Mouse (Mus musculus): ENCODE data around the gene Olfr654.

The Olfr654 gene

DNA sequence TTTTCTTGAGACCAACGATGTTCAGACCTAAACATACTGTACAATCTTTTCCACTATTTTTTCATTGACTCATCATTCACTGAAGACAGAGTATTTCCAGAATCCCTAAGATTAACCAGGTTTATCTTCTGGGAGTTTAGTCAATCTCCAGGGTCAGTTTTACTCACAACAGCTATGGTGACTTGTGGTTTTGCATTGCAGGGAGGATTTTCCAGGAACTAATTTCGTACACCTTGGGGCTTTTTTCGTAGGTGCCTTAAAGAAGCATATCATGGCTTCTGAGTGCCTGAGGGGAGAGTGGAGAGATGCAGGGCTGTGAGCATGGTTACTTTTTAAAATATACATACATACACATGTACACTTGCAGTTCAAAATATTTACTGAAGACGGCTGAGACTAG lies at the start of gene Olfr654:
Gene Olfr654, plus strand, starts transcription at position 301 of the 400 bp plus-strand sequence.
- in situ Hi-C loops (cut with MboI, MseI) = no loop called here

DNA sequence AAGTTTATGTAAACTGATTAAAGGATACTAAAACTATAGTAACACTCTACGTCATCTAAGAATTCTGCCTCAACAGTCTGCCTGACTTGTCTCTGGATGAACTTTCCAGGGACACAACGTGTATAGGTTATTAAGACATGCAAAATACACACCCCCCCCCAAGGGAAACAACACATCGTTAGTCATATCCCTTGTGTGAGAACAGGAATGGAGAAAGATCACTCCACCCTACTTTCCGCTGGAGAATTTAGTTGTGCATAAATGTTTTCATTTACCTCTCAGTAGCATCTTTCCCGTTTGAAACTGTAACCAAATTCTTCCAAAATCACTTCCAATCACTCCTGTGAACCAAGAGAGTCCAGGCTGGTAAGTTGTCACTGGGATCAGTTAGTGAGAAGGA lies 37.0 kb upstream of the Olfr654 start, which contains the start of gene Olfr651:
Gene Olfr651, plus strand, starts transcription at position 301 of the 400 bp plus-strand sequence.
- in situ Hi-C loops (cut with MboI, MseI) = no loop called here

DNA sequence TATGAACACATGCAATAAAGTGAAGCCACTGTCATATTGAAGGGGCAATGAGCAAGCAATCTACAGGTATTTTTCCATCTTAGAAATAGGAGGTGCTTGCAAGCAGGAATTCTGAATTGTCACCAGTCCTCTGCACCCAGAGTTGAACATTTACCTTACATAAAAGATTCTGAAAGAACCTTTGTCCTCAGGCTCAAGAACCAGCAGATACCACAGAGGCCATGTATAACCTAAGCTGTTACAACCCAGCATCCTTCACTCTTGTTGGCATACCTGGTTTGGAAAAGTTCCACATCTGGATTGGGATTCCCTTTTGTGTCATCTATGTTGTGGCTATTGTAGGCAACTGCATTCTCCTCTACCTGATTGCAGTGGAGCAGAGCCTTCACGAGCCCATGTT lies 34.1 kb upstream of the Olfr654 start:
- in situ Hi-C loops (cut with MboI, MseI) = no loop called here

DNA sequence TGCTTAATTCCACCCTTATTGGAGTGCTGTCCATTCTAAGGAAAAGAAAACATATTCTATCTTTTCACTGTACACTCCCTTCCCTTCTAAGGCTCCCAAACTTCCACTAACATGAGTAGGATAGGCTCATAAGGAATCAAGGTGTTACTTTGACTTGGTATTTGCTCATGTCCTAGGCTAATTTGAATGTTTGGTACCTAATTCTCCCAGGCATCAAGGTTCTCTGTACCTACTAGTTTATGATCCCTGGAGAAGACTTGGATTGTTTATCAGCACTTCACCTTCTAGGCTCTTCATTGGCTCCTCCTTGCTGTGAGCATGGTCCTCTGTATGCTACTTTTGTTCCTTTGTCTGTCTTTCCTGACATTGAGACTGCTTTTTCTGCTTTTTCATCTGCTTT lies 26.2 kb upstream of the Olfr654 start, which contains the start of gene Olfr652:
Gene Olfr652, plus strand, starts transcription at position 301 of the 400 bp plus-strand sequence.
- in situ Hi-C loops (cut with MboI, MseI) = no loop called here

DNA sequence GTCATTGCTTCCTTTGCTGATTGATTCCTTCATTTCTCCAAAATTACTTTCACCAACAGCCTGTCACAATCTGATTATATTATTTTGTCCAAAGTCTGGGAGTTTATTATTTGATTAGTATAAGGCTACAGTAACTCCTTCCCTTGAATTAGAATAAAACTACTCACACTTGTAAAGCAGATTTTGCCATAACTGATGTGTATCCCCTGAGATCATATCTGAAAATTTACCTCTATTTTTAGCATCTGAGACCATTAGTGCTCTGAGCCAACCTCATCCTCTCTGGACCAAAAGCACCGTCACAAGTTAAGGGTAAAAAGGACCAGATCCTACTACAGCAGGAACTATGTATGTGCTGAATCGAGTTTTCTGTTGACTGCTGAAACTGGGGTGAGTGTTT lies 9.8 kb upstream of the Olfr654 start, which contains the start of gene Olfr653:
Gene Olfr653, plus strand, starts transcription at position 301 of the 400 bp plus-strand sequence.
- in situ Hi-C loops (cut with MboI, MseI) = loop anchor here in 1 of 2 experiments (10.0 kb wide), 1 partner anchor 362 kb away; the partner anchor contains the start of gene Trim6

DNA sequence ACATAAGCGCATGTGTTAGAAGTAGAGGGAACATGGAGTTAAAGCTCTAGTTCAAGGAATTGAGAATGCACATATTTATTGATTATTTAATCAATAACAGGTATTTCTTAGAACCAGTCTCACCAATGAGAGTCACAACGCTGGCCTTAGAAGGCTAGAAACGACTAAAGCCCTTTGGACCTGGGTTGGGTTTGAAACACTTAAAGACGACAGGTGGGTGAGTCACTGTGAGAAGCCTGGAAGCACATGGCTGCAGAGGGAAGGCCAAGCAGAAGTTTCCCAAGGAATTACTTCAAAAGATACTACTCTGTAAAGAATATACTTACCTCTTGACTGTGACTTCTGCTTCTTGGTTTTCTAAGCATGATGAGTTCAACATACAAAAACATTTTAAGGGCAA lies 6.0 kb upstream of the Olfr654 start:
- in situ Hi-C loops (cut with MboI, MseI) = no loop called here

DNA sequence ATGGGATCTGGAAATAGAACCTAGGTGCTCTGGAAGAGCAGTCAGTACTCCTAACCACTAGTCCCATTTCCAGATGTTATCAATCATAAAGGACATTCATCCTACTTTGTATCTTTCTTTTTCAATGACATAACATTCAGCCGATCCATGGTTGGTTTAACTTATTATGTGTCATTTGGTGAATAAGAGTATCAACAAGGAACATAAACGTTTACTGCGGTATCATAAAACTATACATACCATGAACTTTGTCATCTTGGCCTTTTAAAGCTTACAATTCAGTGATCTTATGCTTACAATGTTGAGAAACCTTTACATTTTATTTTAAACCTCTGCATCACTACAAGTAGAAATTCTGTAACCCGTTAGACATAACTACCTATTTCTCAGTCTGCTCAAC lies 5.4 kb upstream of the Olfr654 start:
- in situ Hi-C loops (cut with MboI, MseI) = no loop called here

DNA sequence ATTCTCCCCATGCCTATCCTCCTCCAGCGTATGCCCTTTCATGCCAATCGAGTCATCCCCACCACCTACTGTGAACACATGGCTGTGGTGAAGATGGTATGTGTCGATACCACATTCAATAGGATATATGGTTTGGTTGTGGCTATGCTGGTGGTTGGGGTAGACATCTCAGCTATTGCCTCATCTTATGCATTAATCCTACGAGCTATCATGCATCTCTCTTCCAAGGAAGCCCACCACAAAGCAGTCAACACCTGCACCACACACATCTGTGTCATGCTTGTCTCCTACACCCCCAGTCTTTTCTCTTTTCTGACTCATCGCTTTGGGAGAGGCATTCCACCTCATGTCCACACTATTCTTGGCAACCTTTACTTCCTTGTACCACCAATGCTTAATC lies 1.4 kb downstream of the Olfr654 start:
- in situ Hi-C loops (cut with MboI, MseI) = no loop called here

DNA sequence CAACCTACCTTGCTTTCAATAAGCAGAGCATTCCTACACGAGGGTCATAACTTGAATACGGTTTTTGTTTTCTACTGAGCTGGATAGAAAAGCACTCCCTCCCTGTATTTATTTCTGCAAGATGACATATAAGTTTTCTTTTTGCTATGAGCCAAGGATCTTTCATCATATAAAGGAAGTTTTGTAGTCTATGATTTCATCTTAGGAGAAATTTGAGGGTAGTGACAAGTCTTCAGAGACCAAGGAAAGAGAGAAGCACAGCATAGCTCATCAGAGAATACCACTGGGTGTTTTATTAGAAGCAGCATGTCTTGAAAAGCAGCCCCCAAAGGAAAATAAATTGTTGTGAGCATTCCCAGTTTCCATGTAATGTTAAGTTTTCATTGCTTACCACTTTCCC lies 14.9 kb downstream of the Olfr654 start, which contains the start of gene Olfr655:
Gene Olfr655, minus strand, starts transcription at position 101 of the 400 bp plus-strand sequence.
- in situ Hi-C loops (cut with MboI, MseI) = loop anchor here (5.0 to 25.0 kb wide), 6 partner anchors 154 to 911 kb away; partner anchors contain the start of genes Olfr649 (in 1 of the 2) and Trim30b (in 1 of the 2)

DNA sequence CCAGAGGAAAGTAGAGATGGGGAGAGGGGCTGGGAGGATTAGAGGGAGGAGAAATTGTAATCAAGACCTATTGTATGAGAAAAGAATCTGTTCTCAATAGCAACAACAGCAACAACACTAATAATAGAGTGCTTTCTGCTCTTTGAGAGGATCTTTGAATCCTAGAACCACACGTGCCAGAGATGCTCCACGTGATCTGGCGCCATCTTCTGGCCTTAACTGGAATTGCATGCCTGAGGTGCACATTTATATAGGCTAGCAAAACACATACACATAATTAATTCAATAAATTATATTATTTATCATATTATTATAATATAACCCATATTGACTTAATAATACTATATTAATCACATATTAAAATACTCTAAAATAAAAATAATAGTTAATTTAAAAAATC lies 16.3 kb downstream of the Olfr654 start:
- in situ Hi-C loops (cut with MboI, MseI) = loop anchor here (5.0 to 25.0 kb wide), 6 partner anchors 156 to 909 kb away; partner anchors contain the start of genes Olfr649 (in 1 of the 2) and Trim30b (in 1 of the 2)

DNA sequence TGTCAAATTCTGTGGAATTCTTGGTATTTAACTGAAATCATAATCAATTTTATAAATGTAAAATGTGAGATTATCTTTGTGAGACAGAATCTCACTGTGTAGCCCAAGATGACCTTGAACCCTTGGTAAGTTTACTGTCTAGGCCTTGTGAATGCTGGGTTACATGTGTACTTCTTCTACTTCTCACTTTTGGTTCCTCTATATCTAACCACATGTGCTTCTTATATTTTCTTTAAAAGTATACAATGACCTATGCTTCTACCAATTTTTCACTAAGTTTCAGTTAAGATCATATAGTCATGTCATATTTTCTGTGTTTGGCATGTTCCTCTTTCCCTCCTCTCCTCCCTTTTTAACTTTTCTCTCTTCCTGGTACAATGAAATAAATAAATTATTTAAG lies 17.9 kb downstream of the Olfr654 start:
- in situ Hi-C loops (cut with MboI, MseI) = loop anchor here (5.0 to 25.0 kb wide), 7 partner anchors 157 to 908 kb away; partner anchors contain the start of genes Olfr649 (in 1 of the 2) and Trim30b (in 1 of the 2)

DNA sequence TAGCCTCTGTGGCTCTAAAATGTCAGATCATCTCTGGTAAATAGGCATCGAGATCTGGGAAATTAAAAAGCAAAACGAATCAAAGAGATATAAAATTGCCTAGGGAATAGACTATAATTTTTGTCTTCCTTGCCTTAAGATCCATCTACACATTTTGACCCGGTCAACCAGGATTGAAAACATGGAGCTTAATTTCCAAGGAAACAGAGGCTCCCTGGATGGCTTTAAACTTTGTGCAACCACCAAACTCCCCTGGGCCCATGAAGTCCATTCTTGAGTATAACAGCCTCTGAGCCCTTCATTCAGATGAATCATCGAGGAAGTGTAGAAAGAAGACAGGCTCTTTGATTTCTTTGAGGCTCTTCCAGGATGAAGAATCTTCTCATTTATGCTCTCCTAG lies 26.8 kb downstream of the Olfr654 start, which contains the start of gene Olfr656:
Gene Olfr656, plus strand, starts transcription at position 301 of the 400 bp plus-strand sequence.
- in situ Hi-C loops (cut with MboI, MseI) = loop anchor here in 1 of 2 experiments (25.0 kb wide), 1 partner anchor 899 kb away; no protein-coding TSS in a partner anchor

DNA sequence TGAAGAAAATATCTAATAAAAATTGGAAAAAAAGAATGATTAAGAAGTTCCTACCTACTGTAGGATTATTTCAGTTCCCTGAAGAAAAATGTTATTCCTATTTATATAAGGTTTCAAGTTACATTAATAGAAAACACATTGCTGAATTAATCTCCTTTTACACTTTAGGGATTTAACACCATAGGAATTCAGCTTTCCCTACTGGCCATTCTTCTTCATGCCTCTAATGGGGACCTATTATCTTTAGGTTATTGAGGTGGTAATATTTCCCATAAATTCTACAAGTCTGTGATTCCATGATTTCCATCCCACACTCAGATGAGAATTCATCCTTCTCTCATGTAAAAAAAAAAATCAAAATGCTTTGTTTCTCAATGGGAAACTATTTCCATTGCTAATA lies 37.7 kb downstream of the Olfr654 start, which contains the start of gene Olfr657:
Gene Olfr657, plus strand, starts transcription at position 301 of the 400 bp plus-strand sequence.
- in situ Hi-C loops (cut with MboI, MseI) = loop anchor here in 1 of 2 experiments (25.0 kb wide), 1 partner anchor 888 kb away; no protein-coding TSS in a partner anchor

Data from T-helper 17 cell (primary cell).